Mouse (Mus musculus) bone marrow macrophage, adult 2 months (primary cell): ENCODE results near the gene Nf1. TPM values are rescaled to one million over a fixed set of nuclear protein-coding genes. Genes with fewer than 3 reads are reported as not detected.

Source experiments
- H3K27ac ChIP-seq: 2 replicates; pipeline ENCODE4 v1.5.1; 2012; ENCODE audit warnings: low read depth, low read length; ENCODE audit not compliant: insufficient read depth
- H3K4me1 ChIP-seq: 2 replicates; pipeline ENCODE4 v1.6.1; 2012; ENCODE audit warnings: low read length; ENCODE audit not compliant: control insufficient read depth, insufficient read depth
- H3K4me3 ChIP-seq: 2 replicates; pipeline ENCODE4 v1.5.1; 2012; ENCODE audit warnings: mild to moderate bottlenecking, low read length, moderate library complexity; ENCODE audit not compliant: insufficient read depth
- CTCF ChIP-seq: IDR thresholded peaks from 2 replicates; pipeline ENCODE4 v1.5.1; 2012; ENCODE audit warnings: low read depth, mild to moderate bottlenecking, low read length, moderate library complexity
- POLR2A ChIP-seq: IDR thresholded peaks from 2 replicates; pipeline ENCODE4 v1.6.1; 2012; ENCODE audit warnings: mild to moderate bottlenecking, low read depth, low read length, borderline replicate concordance
- polyA plus RNA-seq: library from polyadenylated mRNA; stranded (reverse); fragments of >200 nt; gene quantifications from 2 replicates; pipeline ENCODE4 v1.2.4, GENCODE M21; 2012; ENCODE audit not compliant: missing spikeins, insufficient read depth, insufficient read length

Nf1 gene
- polyA plus RNA-seq, 1 experiment: 19.7 TPM

- no peak overlapping the region for H3K4me3 ChIP-seq
- H3K4me1 ChIP-seq: no peaks in the 10 kb centered on the region
- no peak overlapping the region for H3K27ac ChIP-seq
- TF ChIP-seq CTCF (no peak), POLR2A (no peak)
These were observed 165.0 kb downstream of the Nf1 start for GRCm38 (mm10) chr11:79504506-79504905.

GRCm38 (mm10) chr11:79511970-79512369, 172.5 kb downstream of the Nf1 start:
- TF ChIP-seq CTCF: no peak
- H3K27ac ChIP-seq: no peak overlapping the region
- H3K4me1 ChIP-seq: 0 out of 2 replicates have a peak, but pooled peaks cover 4% of the 10 kb centered on the region
- H3K4me3 ChIP-seq: no peak overlapping the region

- no peak overlapping the region for H3K27ac ChIP-seq
- TF ChIP-seq POLR2A (no peak), CTCF (no peak)
- peaks cover 19% of the 10 kb centered on the region for H3K4me1 ChIP-seq
- no peak overlapping the region for H3K4me3 ChIP-seq
These were observed 175.8 kb downstream of the Nf1 start for GRCm38 (mm10) chr11:79515331-79515730.

- Histone ChIP-seq H3K4me1 (peaks cover 19% of the 10 kb centered on the region), H3K4me3 (no peak overlapping the region), H3K27ac (no peak overlapping the region)
- TF ChIP-seq POLR2A (no peak), CTCF (no peak)
These were observed 176.3 kb downstream of the Nf1 start for GRCm38 (mm10) chr11:79515798-79516197.

GRCm38 (mm10) chr11:79519299-79519698, 179.8 kb downstream of the Nf1 start:
- no peak for TF ChIP-seq CTCF
- no peak for TF ChIP-seq POLR2A
- Histone ChIP-seq H3K4me1 (peaks cover 25% of the 10 kb centered on the region), H3K27ac (peak overlapping the region; percentile 94), H3K4me3 (peak overlapping the region; percentile 44)

- Histone ChIP-seq H3K27ac (peak overlapping the region; percentile 94), H3K4me1 (peaks cover 31% of the 10 kb centered on the region), H3K4me3 (no peak overlapping the region)
- TF ChIP-seq CTCF: no peak
- TF ChIP-seq POLR2A: no peak
These were observed 180.4 kb downstream of the Nf1 start for GRCm38 (mm10) chr11:79519878-79520291.

GRCm38 (mm10) chr11:79520772-79521171, 181.3 kb downstream of the Nf1 start:
- Histone ChIP-seq H3K4me3 (peak overlapping the region; percentile 32), H3K4me1 (peaks cover 36% of the 10 kb centered on the region), H3K27ac (peak overlapping the region; percentile 81)
- TF ChIP-seq POLR2A (no peak), CTCF (no peak)

GRCm38 (mm10) chr11:79521930-79522329, 182.4 kb downstream of the Nf1 start:
- peak overlapping the region; percentile 81 for H3K27ac ChIP-seq
- no peak for TF ChIP-seq CTCF
- TF ChIP-seq POLR2A: no peak
- peak overlapping the region; percentile 42 for H3K4me3 ChIP-seq
- peaks cover 38% of the 10 kb centered on the region for H3K4me1 ChIP-seq

- peaks cover 39% of the 10 kb centered on the region for H3K4me1 ChIP-seq
- H3K27ac ChIP-seq: peak overlapping the region; percentile 64
- no peak for TF ChIP-seq POLR2A
- TF ChIP-seq CTCF: no peak
- H3K4me3 ChIP-seq: peak overlapping the region; percentile 53
These were observed 183.5 kb downstream of the Nf1 start for GRCm38 (mm10) chr11:79522944-79523343.

- Histone ChIP-seq H3K4me1 (peaks cover 32% of the 10 kb centered on the region), H3K4me3 (peak within 1 kb of the TSS; percentile 57), H3K27ac (peak within 1 kb of the TSS; percentile 91)
- TF ChIP-seq POLR2A: no peak
- TF ChIP-seq CTCF: no peak
These were observed 184.2 kb downstream of the Nf1 start, which contains the start of gene Evi2b for GRCm38 (mm10) chr11:79523560-79524309. Evi2b (minus strand) TSS chr11:79523762.

- TF ChIP-seq POLR2A: no peak
- Histone ChIP-seq H3K27ac (peak overlapping the region; percentile 91), H3K4me3 (peak overlapping the region; percentile 57), H3K4me1 (peaks cover 29% of the 10 kb centered on the region)
These were observed 184.8 kb downstream of the Nf1 start for GRCm38 (mm10) chr11:79524310-79524575.
